Mouse (Mus musculus) cerebellum, postnatal 10 days (tissue): ENCODE measurements at regions not wholly inside any gene's neighbourhood (a gene's known extent, or its start where the extent isn't known, plus 50 kb on each side); places are given as distances from the start of the nearest gene placed in this dataset.

Experiments used
- DNase-seq, 2 experiments: peaks; one replicate each; pipeline ENCODE4 v3.0.0; 2021; ENCODE audit warnings: mixed read lengths in 2 of 2

- DNase-seq = no peak
Observed at GRCm38 (mm10) chr2:117556301-117556700, 213.5 kb upstream of the Rasgrp1 start.

GRCm38 (mm10) chr2:117570987-117571386 lies 228.2 kb upstream of the Rasgrp1 start:
- no peak for DNase-seq

- DNase-seq = no peak
Observed at GRCm38 (mm10) chr2:117587381-117587780, 244.6 kb upstream of the Rasgrp1 start.

- DNase-seq = no peak
Observed at GRCm38 (mm10) chr2:117595028-117595427, 252.2 kb upstream of the Rasgrp1 start.

- DNase-seq = no peak
Observed at GRCm38 (mm10) chr2:117597573-117597972, 254.8 kb upstream of the Rasgrp1 start.

- DNase-seq = no peak
Observed at GRCm38 (mm10) chr2:117614772-117615171, 272.0 kb upstream of the Rasgrp1 start.

GRCm38 (mm10) chr2:117618063-117618462 lies 275.3 kb upstream of the Rasgrp1 start:
- DNase-seq = no peak

- DNase-seq = peak; percentile 6 to 24
Observed at GRCm38 (mm10) chr2:117623955-117624354, 281.2 kb upstream of the Rasgrp1 start.

- DNase-seq = no peak
Observed at GRCm38 (mm10) chr2:117634906-117635305, 292.1 kb upstream of the Rasgrp1 start.

GRCm38 (mm10) chr2:117637397-117637796 lies 294.6 kb upstream of the Rasgrp1 start:
- no peak for DNase-seq

GRCm38 (mm10) chr2:117652101-117652500 lies 309.3 kb upstream of the Rasgrp1 start:
- no peak for DNase-seq

GRCm38 (mm10) chr2:117652647-117653046 lies 309.8 kb upstream of the Rasgrp1 start:
- DNase-seq = no peak

- no peak for DNase-seq
Observed at GRCm38 (mm10) chr2:117656546-117657175, 313.9 kb upstream of the Rasgrp1 start.

- no peak for DNase-seq
Observed at GRCm38 (mm10) chr2:117660217-117660924, 317.6 kb upstream of the Rasgrp1 start.

GRCm38 (mm10) chr2:117662653-117663052 lies 319.9 kb upstream of the Rasgrp1 start:
- DNase-seq = no peak

- DNase-seq = no peak
Observed at GRCm38 (mm10) chr2:117666528-117666927, 323.7 kb upstream of the Rasgrp1 start.

GRCm38 (mm10) chr2:117668137-117668536 lies 325.3 kb upstream of the Rasgrp1 start:
- no peak for DNase-seq

- DNase-seq = no peak
Observed at GRCm38 (mm10) chr2:117674877-117675276, 332.1 kb upstream of the Rasgrp1 start.

GRCm38 (mm10) chr2:117678650-117679049 lies 335.8 kb upstream of the Rasgrp1 start:
- no peak for DNase-seq

- DNase-seq = peak; percentile 7 to 38
Observed at GRCm38 (mm10) chr2:117685836-117686453, 343.1 kb upstream of the Rasgrp1 start.

GRCm38 (mm10) chr2:117693537-117693936 lies 350.7 kb upstream of the Rasgrp1 start:
- no peak for DNase-seq

- DNase-seq = no peak
Observed at GRCm38 (mm10) chr2:117710173-117710813, 367.5 kb upstream of the Rasgrp1 start.

- no peak for DNase-seq
Observed at GRCm38 (mm10) chr2:117724066-117724465, 381.3 kb upstream of the Rasgrp1 start.

GRCm38 (mm10) chr2:117731253-117731652 lies 380.4 kb upstream of the Thbs1 start:
- no peak for DNase-seq
